Mouse (Mus musculus) kidney, adult 2 months (tissue): ENCODE data around the gene Ucn3.
"Not testable (repeated sequence)": the region's sequence is repeated elsewhere in the genome, so short reads cannot be mapped to it uniquely, and the experiment has no call there.

ENCODE experiments used
- CTCF ChIP-seq: fragments of 200-500 bp; conservative IDR thresholded peaks from 2 replicates; pipeline ENCODE4 v1.5.1; 2011; ENCODE audit warnings: low read depth, mild to moderate bottlenecking, control low read depth, low read length, moderate library complexity, mixed read lengths; ENCODE audit not compliant: insufficient read depth, insufficient read length
- POLR2A ChIP-seq: fragments of 200-500 bp; IDR thresholded peaks from one replicate; pipeline ENCODE4 v1.6.1; 2011; ENCODE audit warnings: low read depth, low read length, control low read depth

DNA sequence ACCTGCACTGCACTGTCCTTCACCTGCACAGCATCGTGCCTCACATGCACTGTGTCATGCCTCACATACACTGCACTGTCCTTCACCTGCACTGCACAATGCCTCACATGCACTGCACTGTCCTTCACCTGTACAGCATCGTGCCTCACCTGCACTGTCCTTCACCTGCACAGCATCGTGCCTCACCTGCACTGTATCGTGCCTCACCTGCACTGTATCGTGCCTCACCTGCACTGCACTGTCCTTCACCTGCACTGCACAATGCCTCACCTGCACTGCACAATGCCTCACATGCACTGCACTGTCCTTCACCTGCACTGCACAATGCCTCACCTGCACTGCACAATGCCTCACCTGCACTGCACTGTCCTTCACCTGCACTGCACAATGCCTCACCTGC, 46.9 kb downstream of the Ucn3 start:
- TF ChIP-seq CTCF, POLR2A: not testable (repeated sequence)
